Mouse (Mus musculus) spleen, postnatal 14 days (tissue): ENCODE measurements around the gene Nbl1.

Source experiments
- DNase-seq, 2 experiments: peaks; one replicate each; pipeline ENCODE4 v3.0.0; 2021 to 2022; ENCODE audit warnings: low spot score in 2 of 2

Gene Nbl1

GRCm38 (mm10) chr4:139092356-139093195, at the start of gene Nbl1:
Nbl1 (minus strand) TSS chr4:139092993.
- no peak for DNase-seq

DNA sequence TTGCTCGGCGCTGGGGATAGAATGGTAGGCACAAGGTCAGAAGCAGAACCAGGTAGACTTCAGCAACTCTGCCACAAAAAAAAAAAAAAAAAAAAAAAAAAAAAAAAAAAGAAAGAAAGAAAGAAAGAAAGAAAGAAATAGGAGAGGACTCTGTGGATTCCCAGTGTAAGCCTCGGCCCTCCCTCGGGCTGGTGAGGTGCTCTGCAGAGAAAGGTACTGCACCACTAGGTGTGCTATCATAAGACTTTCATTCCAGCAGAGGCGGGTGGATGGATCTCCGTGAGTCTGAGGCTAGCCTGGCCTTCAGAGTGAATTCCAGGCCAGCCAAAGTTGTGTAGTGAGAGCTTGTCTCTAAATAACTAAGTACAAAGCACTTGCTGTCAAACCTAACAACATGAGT, 49.0 kb upstream of the Nbl1 start:
- DNase-seq: no peak

DNA sequence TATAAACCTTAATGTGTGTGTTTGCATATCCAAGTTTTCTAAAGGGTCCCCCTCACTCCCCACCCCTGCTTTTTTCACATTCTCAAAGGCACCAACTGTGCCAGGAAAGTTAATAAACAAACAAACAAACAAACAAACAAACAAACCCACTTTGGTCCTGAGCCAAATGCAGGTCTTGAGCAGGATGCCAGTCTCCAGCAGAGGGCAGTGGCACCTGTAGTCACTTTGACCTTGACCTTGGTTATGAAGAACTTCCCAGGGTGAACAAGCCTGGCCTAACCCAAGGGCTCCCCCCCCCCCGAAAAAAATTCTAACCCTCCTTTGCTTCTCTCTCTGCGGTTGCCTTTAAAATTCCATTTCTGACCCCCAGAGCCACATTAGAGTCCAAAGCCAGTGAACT, 47.5 kb upstream of the Nbl1 start:
- DNase-seq: no peak

GRCm38 (mm10) chr4:139136011-139136410, 43.2 kb upstream of the Nbl1 start:
- DNase-seq: no peak

DNA sequence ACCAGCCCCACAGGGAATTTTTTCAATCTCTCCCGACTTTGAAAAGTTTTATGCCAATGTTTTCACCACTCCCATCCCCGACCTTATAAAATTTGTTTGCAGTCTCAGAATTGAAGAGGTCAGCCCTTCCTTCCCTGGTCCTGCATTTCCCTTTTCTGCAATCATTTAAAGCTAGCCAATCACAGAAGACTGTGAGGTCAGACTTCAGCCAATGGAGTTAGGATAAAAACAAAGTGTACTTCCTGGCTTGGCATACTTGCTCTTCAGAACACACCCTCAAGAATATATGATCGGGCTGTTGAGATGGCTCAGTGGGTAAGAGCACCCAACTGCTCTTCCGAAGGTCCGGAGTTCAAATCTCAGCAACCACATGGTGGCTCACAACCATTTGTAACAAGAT, 40.3 kb upstream of the Nbl1 start:
- no peak for DNase-seq

DNA sequence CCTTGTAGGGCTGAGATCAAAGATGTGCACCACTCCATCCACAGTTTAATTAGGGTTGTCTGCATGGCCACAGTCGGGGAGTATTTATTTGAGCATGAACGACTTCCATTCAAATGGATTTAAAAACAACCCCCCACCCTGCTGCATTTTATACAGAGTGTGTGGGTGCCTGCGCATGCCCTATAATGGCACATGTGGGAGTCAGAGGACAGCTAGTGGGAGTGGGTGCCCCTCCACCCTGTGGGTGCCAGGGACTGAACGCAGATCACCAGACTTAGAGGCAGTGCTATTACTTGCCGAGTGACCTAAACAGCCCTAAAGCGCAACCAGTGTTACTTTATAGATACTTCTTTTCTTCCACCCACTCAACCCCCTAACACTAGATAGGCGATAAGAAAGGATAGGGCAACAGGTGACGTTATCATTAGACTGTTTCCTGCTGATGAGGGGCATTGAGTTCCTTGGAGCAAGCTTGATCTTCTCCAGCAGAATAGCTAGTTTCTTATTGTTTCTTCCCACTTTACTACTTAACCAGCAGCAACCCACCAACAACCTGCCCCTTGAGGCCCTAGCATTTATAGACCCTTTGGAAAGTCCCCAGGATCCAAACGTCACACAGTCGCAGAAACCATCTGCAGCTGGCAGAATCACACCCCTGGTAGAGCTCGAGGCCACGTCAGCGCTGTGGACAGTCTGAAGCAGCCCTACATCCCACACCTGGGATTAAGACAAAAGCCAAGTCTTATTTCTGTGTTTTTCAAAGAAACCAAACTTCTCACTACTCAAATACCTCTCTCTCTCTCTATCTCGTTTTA, 39.3 kb upstream of the Nbl1 start:
- no peak for DNase-seq

DNA sequence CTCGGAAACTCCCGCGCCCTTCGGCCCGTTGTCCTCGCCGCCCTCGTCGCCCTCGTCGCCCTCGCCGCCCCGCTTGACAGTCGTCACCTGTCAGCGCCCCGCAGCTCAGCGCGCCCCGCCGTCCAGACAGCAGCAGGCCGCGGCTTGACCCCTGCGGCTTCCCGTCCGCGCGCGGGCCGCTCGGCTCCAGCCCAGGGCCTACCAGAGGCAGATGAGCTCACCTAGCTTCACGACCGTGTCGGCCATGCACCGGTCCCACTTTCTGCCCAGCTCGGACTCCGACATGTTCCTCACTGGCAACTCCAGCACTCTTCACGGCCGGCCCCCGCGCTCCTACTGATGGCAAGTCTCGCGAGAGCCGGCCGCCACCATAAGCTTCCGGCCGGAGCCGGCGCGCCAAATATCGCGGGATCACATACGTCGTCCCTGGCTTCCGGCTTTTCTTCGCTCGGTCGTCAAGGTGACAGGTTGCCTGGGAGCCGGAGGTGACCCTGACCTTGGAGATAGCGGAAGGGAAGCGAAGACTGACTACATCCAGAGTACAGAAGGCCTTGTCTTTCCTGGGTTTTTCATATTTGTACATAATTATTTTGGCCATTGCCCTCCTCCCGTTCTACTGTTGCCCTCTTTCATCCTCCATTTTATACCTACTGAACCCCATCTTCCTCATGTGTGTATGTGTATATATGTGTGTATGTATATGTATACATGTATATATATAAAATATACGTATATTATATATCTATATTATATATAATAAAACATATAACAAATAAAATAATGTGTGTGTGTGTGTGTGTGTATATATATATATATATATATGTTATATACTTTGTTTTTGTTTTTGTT, 38.1 kb upstream of the Nbl1 start, which contains the start of gene Minos1:
TSS of gene Minos1 (minus strand) at position 413 of the 849 bp plus-strand sequence.
- DNase-seq: peak; percentile 95 to 96

- peak in 1 of 2 experiments; percentile 32 for DNase-seq
Observed at GRCm38 (mm10) chr4:139129806-139130700, 37.3 kb upstream of the Nbl1 start.

GRCm38 (mm10) chr4:139126475-139126874, 33.7 kb upstream of the Nbl1 start:
- no peak for DNase-seq

GRCm38 (mm10) chr4:139124940-139125339, 32.1 kb upstream of the Nbl1 start:
- DNase-seq: no peak

DNA sequence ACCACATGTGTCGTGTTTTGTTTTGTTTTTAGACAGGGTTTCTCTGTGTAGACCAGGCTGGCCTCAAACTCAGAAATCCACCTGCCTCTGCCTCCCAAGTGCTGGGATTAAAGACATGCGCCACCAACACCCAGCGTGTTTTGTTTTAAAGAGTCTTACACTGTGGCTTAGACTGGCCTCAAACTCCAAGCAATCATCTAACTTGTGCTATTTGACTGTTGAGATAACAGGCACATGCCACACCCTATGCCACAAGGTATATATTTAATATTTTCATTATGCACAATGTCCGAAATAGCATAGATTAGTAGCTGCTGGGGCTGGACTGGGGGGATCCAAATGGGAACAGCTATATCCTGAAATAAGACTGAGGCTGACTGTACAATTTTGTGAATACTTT, 29.8 kb upstream of the Nbl1 start:
- DNase-seq: no peak

DNA sequence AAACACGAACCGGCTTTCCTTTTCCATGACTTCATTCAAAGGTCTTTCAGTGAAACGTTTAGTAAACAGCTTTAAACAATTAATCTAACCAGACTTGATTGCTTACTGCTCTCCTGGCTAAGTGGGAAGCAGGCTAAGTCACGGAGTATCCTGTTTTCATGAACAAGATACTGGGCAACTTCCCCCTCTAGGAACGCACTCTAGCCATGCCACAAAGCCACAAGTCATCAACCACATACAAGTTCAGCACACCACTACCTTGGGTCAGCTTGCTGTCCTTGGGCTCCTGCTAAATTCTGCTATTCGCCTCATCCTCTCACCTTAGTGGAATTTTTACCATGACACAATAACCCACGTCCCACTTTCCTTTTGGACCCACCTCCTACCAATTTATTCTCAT, 28.2 kb upstream of the Nbl1 start:
- no peak for DNase-seq

DNA sequence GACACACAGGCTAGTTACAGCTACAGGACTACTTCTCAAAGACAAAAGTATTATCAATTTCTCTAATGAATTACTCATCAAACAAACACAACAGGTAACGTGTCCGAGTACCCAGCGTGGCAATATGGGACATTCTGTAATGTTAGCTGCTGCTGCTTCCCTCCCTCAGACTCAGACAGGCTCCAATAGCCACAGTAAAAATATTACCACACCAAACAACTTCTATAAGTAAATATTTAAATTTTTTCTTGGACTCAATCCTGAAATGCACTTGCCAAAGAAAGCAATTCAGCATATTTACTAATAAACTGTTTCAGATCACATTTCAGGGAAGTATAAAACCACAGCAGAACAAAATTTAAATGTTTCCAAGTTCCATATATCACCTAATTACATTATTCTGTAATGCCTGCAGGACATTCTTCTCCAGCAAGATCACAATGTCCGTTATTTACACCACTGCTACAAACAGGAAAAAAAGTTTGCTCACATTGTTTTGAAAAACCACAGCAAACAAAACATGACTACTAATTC, 27.6 kb upstream of the Nbl1 start:
- no peak for DNase-seq

- no peak for DNase-seq
Observed at GRCm38 (mm10) chr4:139116356-139117063, 23.7 kb upstream of the Nbl1 start.

DNA sequence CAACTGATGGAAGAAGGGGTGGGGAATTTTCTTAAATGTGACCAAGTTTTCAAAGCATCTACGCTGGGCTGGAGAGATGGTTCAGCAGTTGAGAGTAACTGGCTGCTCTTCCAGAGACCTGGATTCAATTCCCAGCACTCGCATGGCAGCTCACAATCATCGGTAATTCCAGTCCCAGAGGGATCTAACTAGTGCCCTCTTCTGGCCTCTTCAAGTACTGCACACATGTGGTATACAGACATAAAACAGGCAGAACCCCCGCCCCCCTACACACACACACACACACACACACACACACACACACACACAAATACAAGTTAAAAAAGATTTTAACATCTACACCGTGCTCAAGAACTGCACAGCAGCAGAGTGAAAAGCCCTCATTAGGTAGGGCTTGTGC, 22.9 kb upstream of the Nbl1 start:
- DNase-seq: no peak

GRCm38 (mm10) chr4:139112482-139112881, 19.7 kb upstream of the Nbl1 start:
- no peak for DNase-seq

DNA sequence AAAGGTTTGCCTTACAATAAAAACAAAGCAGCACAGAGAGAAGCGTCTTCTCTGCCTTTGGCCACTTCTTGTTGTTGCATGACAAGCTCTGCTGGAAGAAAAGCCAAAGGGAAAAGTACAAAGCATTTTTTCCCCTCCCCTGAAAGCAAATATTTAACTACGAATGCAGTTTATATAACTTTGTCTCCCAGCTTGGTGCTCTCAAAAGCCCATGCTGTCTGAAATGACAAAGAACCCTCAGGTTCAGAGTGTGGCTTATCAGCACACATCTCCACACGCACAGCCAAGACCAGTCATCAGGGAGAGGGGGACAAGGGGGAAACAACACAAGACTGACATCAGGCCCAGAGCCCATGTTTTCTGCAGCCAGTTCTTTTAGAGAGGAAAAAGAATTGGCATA, 18.6 kb upstream of the Nbl1 start:
- no peak for DNase-seq

DNA sequence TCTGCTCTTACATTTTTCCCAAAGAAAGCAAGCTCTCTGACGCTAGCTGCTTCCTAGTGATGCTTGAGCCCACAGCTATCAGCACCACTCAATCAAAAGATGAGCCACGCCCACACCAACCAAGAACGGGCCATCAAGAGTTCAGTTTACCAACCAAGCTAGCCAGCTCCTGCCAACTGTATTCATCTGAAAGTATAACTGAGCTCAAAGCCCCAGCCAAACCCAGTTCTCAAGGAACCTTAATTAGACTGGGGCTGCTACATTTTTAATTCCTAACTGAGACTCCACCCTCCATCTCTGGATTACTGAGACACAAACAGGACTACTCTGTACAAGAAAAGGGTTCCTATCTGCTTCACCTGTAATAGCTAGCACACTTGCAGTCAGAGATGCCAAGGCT, 18.1 kb upstream of the Nbl1 start:
- DNase-seq: no peak

DNA sequence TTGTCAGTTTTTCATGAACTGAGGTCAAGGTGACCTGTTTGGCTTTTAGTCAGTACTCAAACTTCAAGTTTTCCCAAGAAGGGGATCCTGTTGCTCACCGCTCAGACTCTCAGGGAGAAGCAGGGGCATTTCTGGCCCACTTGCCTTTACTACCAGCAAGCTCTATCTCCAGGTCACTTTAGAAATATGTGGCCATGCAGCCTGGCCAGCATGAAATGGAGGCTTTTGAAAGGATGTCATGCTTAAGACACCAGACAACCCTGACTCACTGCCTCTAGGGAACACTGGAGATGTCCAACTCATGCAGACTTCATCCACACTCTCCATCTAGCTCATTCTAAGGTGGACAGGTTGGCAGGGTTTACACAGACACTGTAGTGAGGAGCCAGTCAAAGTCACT, 12.7 kb upstream of the Nbl1 start:
- no peak for DNase-seq

- no peak for DNase-seq
Observed at GRCm38 (mm10) chr4:139101546-139101945, 8.8 kb upstream of the Nbl1 start.
